Mouse (Mus musculus): ENCODE measurements around the gene AC140267.1. TPM values are rescaled to one million over a fixed set of nuclear protein-coding genes. Genes with fewer than 3 reads are reported as not detected.
A peak's percentile ranks its signal among the peaks of the same experiment; 100 is the strongest.

The AC140267.1 gene
- polyA plus RNA-seq, 1 experiment from 2014 or later, result 1.2 TPM

DNA sequence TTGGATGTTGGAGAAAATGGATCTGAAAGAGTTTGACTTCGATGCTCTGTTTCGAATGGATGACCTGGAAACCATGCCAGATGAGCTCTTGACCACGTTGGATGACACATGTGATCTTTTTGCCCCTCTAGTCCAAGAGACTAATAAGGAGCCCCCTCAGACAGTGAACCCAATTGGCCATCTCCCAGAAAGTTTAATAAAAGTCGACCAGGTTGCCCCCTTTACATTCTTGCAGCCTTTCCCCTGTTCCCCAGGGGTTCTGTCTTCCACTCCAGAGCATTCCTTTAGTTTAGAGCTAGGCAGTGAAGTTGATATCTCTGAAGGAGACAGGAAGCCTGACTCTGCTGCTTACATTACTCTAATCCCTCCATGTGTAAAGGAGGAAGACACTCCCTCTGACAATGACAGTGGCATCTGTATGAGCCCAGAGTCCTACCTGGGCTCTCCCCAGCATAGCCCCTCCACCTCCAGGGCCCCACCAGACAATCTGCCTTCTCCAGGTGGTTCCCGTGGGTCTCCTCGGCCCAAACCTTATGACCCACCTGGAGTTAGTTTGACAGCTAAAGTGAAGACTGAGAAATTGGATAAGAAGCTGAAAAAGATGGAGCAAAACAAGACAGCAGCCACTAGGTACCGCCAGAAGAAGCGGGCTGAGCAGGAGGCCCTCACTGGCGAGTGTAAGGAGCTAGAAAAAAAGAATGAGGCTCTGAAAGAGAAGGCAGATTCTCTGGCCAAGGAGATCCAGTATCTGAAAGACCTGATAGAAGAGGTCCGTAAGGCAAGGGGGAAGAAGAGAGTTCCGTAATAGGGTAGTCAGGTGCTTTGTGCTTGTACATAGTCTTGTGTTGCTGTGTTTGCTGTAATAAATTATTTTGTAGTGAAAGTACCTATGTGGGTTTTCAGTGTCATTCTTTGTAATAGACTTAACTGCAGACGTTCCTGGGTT lies 21.3 kb downstream of the AC140267.1 start:
- no peaks in the 10 kb centered on the region for H3K27me3 ChIP-seq (ENCODE audit: control insufficient read depth, insufficient read depth, low read length)
- H3K36me3 ChIP-seq (ENCODE audit: control insufficient read depth, insufficient read depth, low read length), result peaks cover 14% of the 10 kb centered on the region
- peaks cover 37% of the 10 kb centered on the region for H3K4me1 ChIP-seq (ENCODE audit: control insufficient read depth, insufficient read depth, low read length)
- H3K4me2 ChIP-seq (ENCODE audit: low read depth, low read length), result peak overlapping the region; percentile 94
- ATAC-seq (ENCODE audit: insufficient read depth, low FRiP score), result no peak
- H3K9me3 ChIP-seq (replicated peaks; ENCODE audit: control insufficient read depth, low read length), result no peaks in the 10 kb centered on the region
- H3K27ac ChIP-seq (ENCODE audit: low read length), result peak overlapping the region; percentile 99
- H3K9ac ChIP-seq (ENCODE audit: low read length), result peak overlapping the region; percentile 100
- H3K4me3 ChIP-seq (replicated peaks; ENCODE audit: low read length), result peak overlapping the region; percentile 100
- 45% methylated on average over 12 of the region's 12 CpGs for WGBS

- 10% methylated on average over 4 of the region's 4 CpGs for WGBS
- no peak for ATAC-seq (ENCODE audit: insufficient read depth, low FRiP score)
- Histone ChIP-seq H3K4me3 (replicated peaks; ENCODE audit: low read length) (peak overlapping the region; percentile 100), H3K27me3 (ENCODE audit: control insufficient read depth, insufficient read depth, low read length) (no peaks in the 10 kb centered on the region), H3K36me3 (ENCODE audit: control insufficient read depth, insufficient read depth, low read length) (peaks cover 14% of the 10 kb centered on the region), H3K27ac (ENCODE audit: low read length) (peak overlapping the region; percentile 99), H3K9me3 (replicated peaks; ENCODE audit: control insufficient read depth, low read length) (no peaks in the 10 kb centered on the region), H3K4me2 (ENCODE audit: low read depth, low read length) (peak overlapping the region; percentile 94), H3K9ac (ENCODE audit: low read length) (peak overlapping the region; percentile 26; the same call in 1 of the 2 replicates), H3K4me1 (ENCODE audit: control insufficient read depth, insufficient read depth, low read length) (peaks cover 39% of the 10 kb centered on the region)
Observed at GRCm38 (mm10) chr15:80257602-80258239, 22.1 kb downstream of the AC140267.1 start.

DNA sequence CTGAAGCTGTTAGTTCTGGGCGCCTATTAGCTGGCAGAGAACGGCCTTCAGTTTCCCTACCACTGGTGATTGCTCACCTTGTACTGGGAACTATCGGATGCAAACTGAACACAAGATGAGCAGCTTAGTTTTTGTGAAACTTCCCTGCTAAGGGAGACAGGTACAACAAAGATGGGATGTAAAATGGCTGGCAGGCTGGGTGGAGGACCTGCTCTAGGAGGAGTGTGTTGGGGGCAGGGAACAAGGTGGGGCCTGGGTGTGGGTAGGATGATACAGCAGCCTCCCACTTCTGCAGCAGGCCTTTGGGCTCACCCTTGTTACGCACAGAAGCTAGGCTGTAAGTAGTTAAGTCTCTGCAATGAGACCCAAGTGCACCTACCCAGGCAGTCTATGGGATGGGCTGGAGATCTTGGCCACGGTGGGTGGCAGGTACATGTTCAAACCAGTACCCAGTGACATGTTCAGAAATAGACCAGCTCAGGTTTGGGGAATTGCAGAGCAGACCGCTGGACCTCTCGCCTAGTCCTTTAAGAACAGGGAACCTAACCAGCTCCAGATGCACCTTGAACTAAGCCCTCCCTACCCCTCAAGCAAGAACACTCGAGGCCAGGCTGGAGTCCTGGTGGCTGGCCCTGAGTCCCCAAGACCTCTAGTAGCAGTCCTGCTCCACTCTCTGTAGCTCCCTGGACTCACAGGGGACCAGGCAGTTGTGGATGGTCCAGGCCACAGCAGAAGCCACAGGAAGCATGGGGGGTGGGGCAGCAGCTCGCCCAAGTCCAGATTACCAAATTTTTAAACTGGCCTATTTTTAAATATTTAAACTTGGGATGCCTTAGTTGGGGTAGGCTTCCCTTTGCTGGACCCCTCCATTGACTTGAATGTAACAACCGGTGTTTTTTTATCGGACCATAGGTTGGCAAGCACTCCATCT lies 22.9 kb downstream of the AC140267.1 start:
- H3K27me3 ChIP-seq (ENCODE audit: control insufficient read depth, insufficient read depth, low read length), result no peaks in the 10 kb centered on the region
- H3K9ac ChIP-seq (ENCODE audit: low read length), result peak overlapping the region; percentile 26; the same call in 1 of the 2 replicates
- ATAC-seq (ENCODE audit: insufficient read depth, low FRiP score), result no peak
- peak overlapping the region; percentile 99 for H3K27ac ChIP-seq (ENCODE audit: low read length)
- peak overlapping the region; percentile 94; the same call in 1 of the 2 replicates for H3K4me2 ChIP-seq (ENCODE audit: low read depth, low read length)
- WGBS, result 44% methylated on average over 11 of the region's 11 CpGs
- peaks cover 44% of the 10 kb centered on the region for H3K4me1 ChIP-seq (ENCODE audit: control insufficient read depth, insufficient read depth, low read length)
- no peaks in the 10 kb centered on the region for H3K9me3 ChIP-seq (replicated peaks; ENCODE audit: control insufficient read depth, low read length)
- no peak overlapping the region for H3K4me3 ChIP-seq (replicated peaks; ENCODE audit: low read length)
- peaks cover 14% of the 10 kb centered on the region for H3K36me3 ChIP-seq (ENCODE audit: control insufficient read depth, insufficient read depth, low read length)

DNA sequence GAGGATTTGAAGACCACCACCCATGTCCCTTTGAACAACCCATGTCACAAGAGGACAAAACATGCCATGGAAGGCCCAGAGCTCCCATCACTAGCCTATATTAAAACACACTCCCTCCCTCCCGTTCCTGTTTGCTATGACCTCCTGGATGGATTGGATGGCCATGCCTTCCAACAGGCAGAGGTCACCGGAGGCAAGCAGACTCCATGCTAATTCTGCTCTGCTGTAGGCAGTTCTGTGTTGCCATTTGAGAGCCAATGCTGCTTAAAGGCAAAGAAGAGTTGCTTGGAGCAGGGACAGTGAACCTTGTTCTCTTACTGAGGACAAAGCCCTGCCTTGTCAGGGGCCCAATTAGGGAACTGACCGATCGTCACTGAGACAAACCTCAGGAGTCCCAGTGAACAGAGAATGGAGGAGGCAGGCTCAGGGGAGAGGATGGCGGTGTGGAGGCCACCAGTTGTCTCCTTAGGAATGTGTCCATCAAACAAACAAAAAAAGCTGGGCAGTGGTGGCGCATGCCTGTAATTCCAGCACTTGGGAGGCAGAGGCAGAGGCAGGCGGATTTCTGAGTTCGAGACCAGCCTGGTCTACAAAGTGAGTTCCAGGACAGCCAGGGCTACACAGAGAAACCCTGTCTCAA lies 23.9 kb downstream of the AC140267.1 start:
- Histone ChIP-seq H3K36me3 (ENCODE audit: control insufficient read depth, insufficient read depth, low read length) (peaks cover 14% of the 10 kb centered on the region), H3K27ac (ENCODE audit: low read length) (0 out of 2 replicates have a peak overlapping the region, but pooled peaks have one; percentile 99)
- no peak for ATAC-seq (ENCODE audit: insufficient read depth, low FRiP score)

GRCm38 (mm10) chr15:80260677-80261076 lies 25.0 kb downstream of the AC140267.1 start:
- no peak overlapping the region; the same call in 1 of the 2 replicates for H3K27ac ChIP-seq (ENCODE audit: low read length)

More for the DNA sequence above, 23.9 kb downstream of the AC140267.1 start:
- Histone ChIP-seq H3K9me3 (replicated peaks; ENCODE audit: control insufficient read depth, low read length) (no peaks in the 10 kb centered on the region), H3K9ac (ENCODE audit: low read length) (no peak overlapping the region), H3K4me1 (ENCODE audit: control insufficient read depth, insufficient read depth, low read length) (peaks cover 36% of the 10 kb centered on the region), H3K27me3 (ENCODE audit: control insufficient read depth, insufficient read depth, low read length) (no peaks in the 10 kb centered on the region), H3K4me3 (replicated peaks; ENCODE audit: low read length) (no peak overlapping the region), H3K4me2 (ENCODE audit: low read depth, low read length) (no peak overlapping the region)
- 76% methylated on average over 8 of the region's 8 CpGs for WGBS

DNA sequence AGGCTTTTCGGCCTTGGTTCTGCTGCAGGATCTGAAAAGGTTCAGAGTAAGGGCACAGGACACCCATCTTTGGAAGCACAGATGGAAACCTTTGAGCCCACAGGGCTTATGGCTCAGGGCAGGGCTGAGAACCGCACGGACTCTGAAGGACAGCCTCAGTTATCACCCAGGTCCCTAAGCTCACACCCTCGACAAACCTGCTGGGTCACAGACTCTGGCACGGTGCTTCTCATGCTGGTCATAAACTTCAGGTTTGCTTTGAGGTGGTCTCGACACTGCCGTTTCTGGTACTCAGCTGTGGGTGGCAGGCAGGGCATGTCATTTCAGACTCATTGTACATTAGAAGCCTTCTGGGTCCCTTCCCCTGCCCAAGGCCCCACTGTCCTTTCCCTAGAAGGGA lies 25.5 kb downstream of the AC140267.1 start:
- Histone ChIP-seq H3K36me3 (ENCODE audit: control insufficient read depth, insufficient read depth, low read length) (peaks cover 12% of the 10 kb centered on the region), H3K9ac (ENCODE audit: low read length) (no peak overlapping the region), H3K27me3 (ENCODE audit: control insufficient read depth, insufficient read depth, low read length) (no peaks in the 10 kb centered on the region), H3K4me1 (ENCODE audit: control insufficient read depth, insufficient read depth, low read length) (peaks cover 36% of the 10 kb centered on the region), H3K4me3 (replicated peaks; ENCODE audit: low read length) (no peak overlapping the region), H3K27ac (ENCODE audit: low read length) (no peak overlapping the region), H3K4me2 (ENCODE audit: low read depth, low read length) (no peak overlapping the region), H3K9me3 (replicated peaks; ENCODE audit: control insufficient read depth, low read length) (no peaks in the 10 kb centered on the region)
- 79% methylated on average over 7 of the region's 7 CpGs for WGBS
- ATAC-seq (ENCODE audit: insufficient read depth, low FRiP score), result no peak

More at GRCm38 (mm10) chr15:80260677-80261076, 25.0 kb downstream of the AC140267.1 start:
- Histone ChIP-seq H3K27me3 (ENCODE audit: control insufficient read depth, insufficient read depth, low read length) (no peaks in the 10 kb centered on the region), H3K4me1 (ENCODE audit: control insufficient read depth, insufficient read depth, low read length) (peaks cover 36% of the 10 kb centered on the region), H3K4me2 (ENCODE audit: low read depth, low read length) (no peak overlapping the region), H3K9me3 (replicated peaks; ENCODE audit: control insufficient read depth, low read length) (no peaks in the 10 kb centered on the region), H3K9ac (ENCODE audit: low read length) (no peak overlapping the region), H3K36me3 (ENCODE audit: control insufficient read depth, insufficient read depth, low read length) (peaks cover 14% of the 10 kb centered on the region), H3K4me3 (replicated peaks; ENCODE audit: low read length) (no peak overlapping the region)
- 7% methylated on average over 3 of the region's 3 CpGs for WGBS
- no peak for ATAC-seq (ENCODE audit: insufficient read depth, low FRiP score)

DNA sequence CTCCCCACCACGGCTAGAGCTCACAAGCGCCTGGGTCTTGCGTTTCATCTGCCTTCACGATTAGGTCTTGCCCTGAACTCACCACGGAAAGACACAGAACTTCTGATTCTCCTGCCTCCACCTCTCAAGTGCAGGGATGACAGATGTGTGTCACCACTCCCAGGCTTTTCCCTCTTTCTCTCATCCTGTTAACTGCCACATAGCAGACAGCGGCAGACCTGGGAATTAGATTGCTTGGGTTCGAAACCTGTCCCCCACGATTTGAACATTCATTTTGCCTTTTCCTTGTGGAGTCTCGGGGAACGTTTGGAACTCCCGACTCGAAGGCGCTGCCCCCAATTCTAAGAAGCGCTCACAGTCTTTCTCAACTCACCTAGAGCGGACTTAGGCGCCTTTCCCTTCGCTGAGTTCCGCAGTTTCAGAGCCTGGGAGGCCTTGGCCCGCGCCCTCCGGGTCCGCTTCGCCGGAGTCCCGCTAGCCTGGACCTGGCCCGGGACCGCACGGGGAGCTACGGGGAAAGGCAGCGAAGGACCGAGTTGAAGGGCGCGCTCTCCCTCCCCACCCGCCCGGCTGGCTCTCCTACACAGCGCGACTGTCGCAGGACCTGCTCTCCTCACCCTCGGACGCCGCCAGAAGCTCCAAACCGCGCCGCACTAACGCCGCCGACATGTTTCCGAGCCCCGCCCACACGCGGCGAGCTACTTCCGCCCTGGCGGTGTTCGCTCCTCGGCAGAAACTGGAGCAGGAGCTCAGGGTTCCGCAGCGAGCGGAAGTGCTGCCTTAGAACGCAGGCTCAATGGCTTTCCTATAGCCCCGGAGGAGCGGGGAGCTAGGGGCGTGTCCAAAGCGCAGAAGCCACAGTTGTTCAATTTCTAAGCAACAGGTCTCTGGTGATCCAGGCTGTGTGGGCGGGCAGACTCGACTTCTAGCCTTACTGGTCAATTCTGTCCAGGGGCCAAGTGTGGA lies 28.3 kb downstream of the AC140267.1 start, which contains the start of gene Rps19bp1:
TSS of gene Rps19bp1 (minus strand) at position 706 of the 966 bp plus-strand sequence.
- H3K4me3 ChIP-seq (replicated peaks; ENCODE audit: low read length), result peak within 1 kb of the TSS; percentile 97
- peak; percentile 93 for ATAC-seq (ENCODE audit: insufficient read depth, low FRiP score)
- no peaks in the 10 kb centered on the region for H3K9me3 ChIP-seq (replicated peaks; ENCODE audit: control insufficient read depth, low read length)
- H3K36me3 ChIP-seq (ENCODE audit: control insufficient read depth, insufficient read depth, low read length), result no peaks in the 10 kb centered on the region; the same call in none of the 2 replicates
- H3K4me1 ChIP-seq (ENCODE audit: control insufficient read depth, insufficient read depth, low read length), result peaks cover 13% of the 10 kb centered on the region
- H3K27ac ChIP-seq (ENCODE audit: low read length), result peak within 1 kb of the TSS; percentile 59; the same call in 1 of the 2 replicates
- H3K4me2 ChIP-seq (ENCODE audit: low read depth, low read length), result peak within 1 kb of the TSS; percentile 93
- H3K9ac ChIP-seq (ENCODE audit: low read length), result peak within 1 kb of the TSS; percentile 91
- no peaks in the 10 kb centered on the region for H3K27me3 ChIP-seq (ENCODE audit: control insufficient read depth, insufficient read depth, low read length)
- WGBS, result 1% methylated on average over 66 of the region's 66 CpGs

Data from stomach, embryonic 16.5 days (tissue).